Mouse (Mus musculus): ENCODE results near the gene Etnk1.

- no peak for TF ChIP-seq CTCF (IDR thresholded peaks at IDR 0.05)
- no peak for TF ChIP-seq EP300 (IDR thresholded peaks at IDR 0.05)
These were observed 13.5 kb downstream of the Etnk1 start for GRCm38 (mm10) chr6:143180511-143180910.
